Mouse (Mus musculus) myocyte (in vitro differentiated cells): ENCODE results near the gene Synpo2l. TPM values are rescaled to one million over a fixed set of nuclear protein-coding genes. Genes with fewer than 3 reads are reported as not detected.
A peak's percentile ranks its signal among the peaks of the same experiment; 100 is the strongest.

Experiments
- H3K27me3 ChIP-seq: one replicate; pipeline ENCODE4 v1.6.1; 2011; ENCODE audit not compliant: control insufficient read depth, insufficient read depth, insufficient read length
- H3K36me3 ChIP-seq: one replicate; pipeline ENCODE4 v1.6.1; 2011; ENCODE audit not compliant: control insufficient read depth, insufficient read depth
- H3K4me2 ChIP-seq: one replicate; pipeline ENCODE4 v1.6.1; 2011; ENCODE audit warnings: low read depth, control low read depth
- H3K4me3 ChIP-seq: one replicate; pipeline ENCODE4 v1.5.1; 2011; ENCODE audit warnings: mild to moderate bottlenecking, control low read depth, moderate library complexity
- H3K79me2 ChIP-seq: one replicate; pipeline ENCODE4 v1.6.1; 2011; ENCODE audit not compliant: control insufficient read depth, insufficient read depth
- H3ac ChIP-seq: one replicate; pipeline ENCODE4 v1.6.1; 2011; ENCODE audit not compliant: control insufficient read depth, insufficient read length
- CEBPB ChIP-seq: IDR thresholded peaks from 2 replicates; pipeline ENCODE4 v1.6.1; 2011; ENCODE audit warnings: mild to moderate bottlenecking, moderate library complexity; ENCODE audit not compliant: poor library complexity, insufficient read depth, severe bottlenecking
- E2F4 ChIP-seq: IDR thresholded peaks from one replicate; pipeline ENCODE4 v1.6.1; 2011; ENCODE audit warnings: mild to moderate bottlenecking, control low read depth, moderate library complexity; ENCODE audit not compliant: insufficient read depth
- MAX ChIP-seq: IDR thresholded peaks from one replicate; pipeline ENCODE4 v1.6.1; 2011; ENCODE audit warnings: low read depth, mild to moderate bottlenecking, control low read depth
- MYOD1 ChIP-seq, 3 experiments: IDR thresholded peaks; one replicate each; pipeline ENCODE4 v1.6.1; 2011; ENCODE audit warnings: control low read depth in 2 of 3, low read depth in 2 of 3, mild to moderate bottlenecking in 2 of 3, moderate library complexity in 1 of 3; ENCODE audit not compliant: insufficient read length in 2 of 3, control insufficient read depth in 1 of 3
- MYOG ChIP-seq, 3 experiments: IDR thresholded peaks; one replicate each; pipeline ENCODE4 v1.6.1; 2011; ENCODE audit warnings: control low read depth in 2 of 3, low read depth in 2 of 3, mild to moderate bottlenecking in 2 of 3; ENCODE audit not compliant: insufficient read length in 2 of 3, control insufficient read depth in 1 of 3, insufficient read depth in 1 of 3
- POLR2A ChIP-seq: IDR thresholded peaks from one replicate; pipeline ENCODE4 v1.6.1; 2011; ENCODE audit warnings: low read depth, mild to moderate bottlenecking, control low read depth, moderate library complexity; ENCODE audit not compliant: insufficient read length
- POLR2AphosphoS2 ChIP-seq: IDR thresholded peaks from one replicate; pipeline ENCODE4 v1.6.1; 2011; ENCODE audit warnings: low read depth, control low read depth; ENCODE audit not compliant: insufficient read length
- REST ChIP-seq: IDR thresholded peaks from one replicate; pipeline ENCODE4 v1.6.1; 2011; ENCODE audit warnings: mild to moderate bottlenecking, control low read depth, moderate library complexity; ENCODE audit not compliant: insufficient read depth, insufficient read length
- SRF ChIP-seq: IDR thresholded peaks from one replicate; pipeline ENCODE4 v1.6.1; 2011; ENCODE audit warnings: low read depth; ENCODE audit not compliant: control insufficient read depth, insufficient read length
- TCF12 ChIP-seq: IDR thresholded peaks from one replicate; pipeline ENCODE4 v1.6.1; 2011; ENCODE audit warnings: mild to moderate bottlenecking, control low read depth; ENCODE audit not compliant: poor library complexity, insufficient read depth, severe bottlenecking
- TCF3 ChIP-seq: IDR thresholded peaks from one replicate; pipeline ENCODE4 v1.6.1; 2011; ENCODE audit warnings: low read depth, control low read depth; ENCODE audit not compliant: insufficient read length
- USF1 ChIP-seq: IDR thresholded peaks from one replicate; pipeline ENCODE4 v1.6.1; 2011; ENCODE audit warnings: low read depth, mild to moderate bottlenecking, control low read depth, moderate library complexity
- polyA plus RNA-seq: library from polyadenylated mRNA; unstranded; fragments of >200 nt; fragmentation: generic; extraction: Trizol; gene quantifications from one replicate; pipeline ENCODE4 v1.2.1, GENCODE M21; 2012; ENCODE audit warnings: missing spikeins

Synpo2l gene
- polyA plus RNA-seq, 1 experiment = 165 TPM

DNA sequence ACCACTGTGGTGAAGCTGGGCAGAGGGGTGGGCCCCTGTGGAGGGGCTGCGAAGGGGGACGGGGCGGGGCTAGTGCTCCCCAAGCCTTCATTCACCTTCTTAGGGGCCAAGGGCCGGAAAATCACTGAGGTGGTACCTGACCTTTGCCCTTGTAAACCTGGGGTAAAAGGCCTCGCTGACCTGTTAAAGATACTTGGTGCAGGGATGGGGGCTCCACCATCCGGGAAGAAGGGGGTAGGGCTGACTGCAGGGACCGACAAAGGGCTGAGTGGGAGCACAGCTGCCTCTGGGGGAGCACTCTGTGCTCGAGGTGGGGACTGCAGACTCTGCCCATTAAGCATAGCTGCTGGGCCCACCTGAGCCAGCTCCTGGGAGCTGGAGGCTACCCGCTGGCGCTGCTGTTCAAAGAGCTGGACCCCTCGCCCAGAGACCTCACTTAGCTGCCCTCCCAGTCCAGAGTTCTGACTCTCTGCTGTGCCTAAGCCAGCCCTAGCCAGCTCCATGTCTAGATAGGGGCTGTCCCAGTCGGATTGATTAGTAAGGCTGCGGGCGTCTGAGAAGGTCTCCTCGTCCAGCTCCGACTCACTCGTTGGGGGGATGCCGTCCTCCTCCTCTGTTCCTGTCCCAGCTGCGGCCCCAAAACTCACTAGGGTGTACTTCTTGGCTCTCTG, 6.4 kb downstream of the Synpo2l start:
- Histone ChIP-seq H3K4me3 (peak overlapping the region; percentile 46), H3K4me2 (peak overlapping the region; percentile 84), H3ac (peak overlapping the region; percentile 20), H3K79me2 (peaks cover 30% of the 10 kb centered on the region), H3K27me3 (no peaks in the 10 kb centered on the region), H3K36me3 (no peaks in the 10 kb centered on the region)
- peak in 1 of 3 experiments; percentile 23 for TF ChIP-seq MYOD1 (IDR thresholded peaks at IDR 0.05; ENCODE audit: control insufficient read depth in 1 of 3, insufficient read length in 2 of 3, low read depth in 2 of 3)
- no peak for TF ChIP-seq E2F4

DNA sequence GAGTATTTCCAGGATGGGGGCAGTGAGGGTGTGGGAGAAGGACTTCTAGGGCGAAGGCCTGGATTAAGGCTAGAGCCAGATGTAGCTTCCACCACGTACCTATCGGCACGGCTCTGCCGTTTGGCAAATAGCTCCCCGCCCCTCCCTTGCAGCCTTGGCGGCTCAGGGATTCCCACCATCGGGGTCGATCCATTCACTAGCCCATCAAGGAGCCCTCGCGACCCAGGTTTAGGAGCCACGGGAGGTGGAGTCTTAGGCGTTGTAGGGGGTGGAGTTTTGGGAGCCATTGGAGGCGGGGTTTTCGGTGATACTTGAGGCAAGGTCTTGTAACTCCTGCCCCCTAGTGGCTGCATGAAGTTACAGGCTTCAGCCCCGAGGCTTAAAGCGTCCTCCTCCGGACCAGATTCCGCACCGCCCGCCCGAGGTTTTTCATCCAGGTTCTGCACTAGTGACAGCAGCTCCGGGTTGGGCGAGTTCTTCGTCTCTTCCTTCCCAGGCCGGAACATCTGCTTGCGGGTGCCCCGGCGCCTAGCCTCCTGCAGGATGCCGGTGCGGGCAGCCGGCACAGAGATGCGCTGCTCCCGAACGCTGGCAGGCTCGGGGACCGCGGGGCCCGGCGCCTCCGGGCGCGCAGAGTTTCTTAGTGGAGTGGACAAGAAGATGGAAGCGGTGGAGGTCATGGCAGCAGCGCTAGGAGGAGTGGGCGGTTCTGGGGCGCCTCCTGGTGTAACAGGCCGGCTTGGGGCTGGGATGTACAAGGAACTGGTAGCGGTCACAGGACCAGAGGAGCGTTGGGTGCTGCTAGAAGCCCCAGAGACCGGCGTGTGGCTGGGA, 7.1 kb downstream of the Synpo2l start:
- Histone ChIP-seq H3ac (peak overlapping the region; percentile 20), H3K4me3 (peak overlapping the region; percentile 46), H3K79me2 (peaks cover 23% of the 10 kb centered on the region), H3K27me3 (no peaks in the 10 kb centered on the region), H3K36me3 (no peaks in the 10 kb centered on the region), H3K4me2 (peak overlapping the region; percentile 84)
- TF ChIP-seq REST (no peak), TCF3 (no peak), SRF (no peak), USF1 (no peak), MYOG (IDR thresholded peaks at IDR 0.05; ENCODE audit: control insufficient read depth in 1 of 3, insufficient read depth in 1 of 3, insufficient read length in 2 of 3, low read depth in 2 of 3) (peak in 1 of 3 experiments; percentile 7), POLR2A (peak; percentile 58), CEBPB (no peak), POLR2AphosphoS2 (peak; percentile 50), E2F4 (no peak), TCF12 (no peak), MYOD1 (IDR thresholded peaks at IDR 0.05; ENCODE audit: control insufficient read depth in 1 of 3, insufficient read length in 2 of 3, low read depth in 2 of 3) (peak in 1 of 3 experiments; percentile 16), MAX (no peak)

DNA sequence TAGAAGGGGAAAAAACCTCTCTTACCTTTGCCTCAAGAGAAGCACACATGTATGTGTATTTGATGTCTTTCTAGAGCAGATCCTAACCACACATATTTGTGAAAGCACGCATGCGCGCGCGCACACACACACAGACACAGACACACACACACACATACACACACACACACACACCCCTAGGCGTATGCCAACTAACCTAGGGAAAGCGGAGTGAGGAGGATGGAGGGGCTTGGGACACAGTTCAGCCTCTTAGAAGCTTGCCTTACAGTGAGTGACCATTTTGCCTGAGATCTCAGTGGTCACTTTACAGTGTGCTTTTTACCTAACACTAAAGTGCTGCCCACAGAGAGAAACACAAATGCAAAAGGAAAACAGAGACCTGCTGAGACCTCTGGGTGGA, 8.5 kb downstream of the Synpo2l start:
- Histone ChIP-seq H3ac (no peak overlapping the region), H3K4me3 (no peak overlapping the region), H3K79me2 (peaks cover 21% of the 10 kb centered on the region), H3K27me3 (no peaks in the 10 kb centered on the region), H3K36me3 (no peaks in the 10 kb centered on the region), H3K4me2 (peak overlapping the region; percentile 84)
- peak; percentile 86 for TF ChIP-seq POLR2AphosphoS2
- no peak for TF ChIP-seq USF1
- TF ChIP-seq MYOD1 (IDR thresholded peaks at IDR 0.05; ENCODE audit: control insufficient read depth in 1 of 3, insufficient read length in 2 of 3, low read depth in 2 of 3) = no peak
- TF ChIP-seq TCF3 = no peak
- peak; percentile 45 for TF ChIP-seq POLR2A
- no peak for TF ChIP-seq E2F4

DNA sequence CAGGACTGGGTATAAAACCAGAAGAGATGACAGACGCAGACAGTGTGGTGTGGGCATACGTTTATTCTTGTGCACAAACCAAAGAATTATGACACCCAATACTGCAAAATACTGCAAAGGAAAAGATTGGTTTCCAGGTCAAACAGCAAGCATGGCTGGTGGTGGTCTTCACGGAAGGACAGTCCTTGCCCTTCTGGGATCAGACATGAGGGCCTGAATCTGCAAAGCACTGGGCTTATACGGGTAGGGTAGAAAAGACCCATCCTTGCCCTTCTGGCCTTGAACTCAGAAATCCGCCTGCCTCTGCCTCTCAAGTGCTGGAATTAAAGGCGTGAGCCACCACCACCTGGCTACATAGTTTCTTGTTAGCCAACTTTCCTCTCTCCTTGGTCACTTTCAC, 9.3 kb downstream of the Synpo2l start:
- Histone ChIP-seq H3K27me3 (no peaks in the 10 kb centered on the region), H3K79me2 (peaks cover 17% of the 10 kb centered on the region), H3ac (no peak overlapping the region), H3K36me3 (no peaks in the 10 kb centered on the region), H3K4me2 (no peak overlapping the region), H3K4me3 (no peak overlapping the region)
- TF ChIP-seq USF1 (no peak), POLR2AphosphoS2 (peak; percentile 96), POLR2A (peak; percentile 42)

DNA sequence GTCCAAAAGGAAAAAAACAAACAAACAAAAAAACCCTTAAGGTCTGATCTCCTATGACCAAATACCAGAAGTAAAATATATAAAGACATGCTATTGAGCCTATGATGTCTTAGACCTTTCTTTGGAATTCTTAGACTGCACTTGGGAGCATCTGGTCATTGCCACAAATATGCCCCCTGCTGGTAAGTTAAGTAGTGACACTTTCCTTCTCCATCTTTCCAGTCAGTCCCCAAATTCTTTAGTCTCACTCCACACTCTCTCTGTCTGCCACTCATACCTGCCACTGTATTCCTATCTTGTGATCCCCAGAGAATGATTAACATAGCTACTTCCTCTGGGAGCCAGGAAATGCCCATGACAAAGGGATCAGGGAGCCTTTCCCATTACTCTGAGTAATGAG, 9.8 kb downstream of the Synpo2l start:
- TF ChIP-seq TCF3 = no peak
- TF ChIP-seq MAX = no peak
- TF ChIP-seq REST = no peak
- Histone ChIP-seq H3K4me2 (no peak overlapping the region), H3ac (no peak overlapping the region), H3K4me3 (no peak overlapping the region), H3K36me3 (no peaks in the 10 kb centered on the region), H3K79me2 (peaks cover 11% of the 10 kb centered on the region), H3K27me3 (no peaks in the 10 kb centered on the region)
